Mouse (Mus musculus): ENCODE results near the gene Mthfsl.
"Not testable (repeated sequence)": the region's sequence is repeated elsewhere in the genome, so short reads cannot be mapped to it uniquely, and the experiment has no call there.

The Mthfsl gene

DNA sequence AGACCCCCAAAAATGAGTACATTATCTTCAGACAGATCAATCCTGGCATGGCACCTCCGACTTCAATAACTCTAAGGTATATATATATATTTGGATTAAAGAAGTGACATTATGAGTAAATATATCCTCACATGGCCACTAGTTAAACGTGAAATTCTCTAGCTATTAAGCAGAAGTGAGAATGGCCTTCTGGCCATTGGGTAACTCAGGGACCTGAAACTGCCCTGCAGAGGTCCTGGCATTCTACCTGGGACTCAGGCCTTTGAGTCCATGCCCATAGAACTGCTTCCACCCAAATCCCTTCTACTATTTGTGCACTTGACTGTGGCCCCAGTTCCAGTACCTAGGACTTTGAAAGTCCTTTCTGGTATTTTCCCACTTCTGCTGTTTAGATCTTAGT is 28.8 kb downstream of the Mthfsl start:
- not testable (repeated sequence) for DNase-seq (ENCODE audit: low read depth, low spot score)

- not testable (repeated sequence) for DNase-seq (ENCODE audit: low read depth, low spot score)
Observed at GRCm38 (mm10) chr9:88689451-88689850, 30.6 kb downstream of the Mthfsl start.

- DNase-seq (ENCODE audit: low read depth, low spot score), result not testable (repeated sequence)
Observed at GRCm38 (mm10) chr9:88686719-88687118, 33.4 kb downstream of the Mthfsl start.

DNA sequence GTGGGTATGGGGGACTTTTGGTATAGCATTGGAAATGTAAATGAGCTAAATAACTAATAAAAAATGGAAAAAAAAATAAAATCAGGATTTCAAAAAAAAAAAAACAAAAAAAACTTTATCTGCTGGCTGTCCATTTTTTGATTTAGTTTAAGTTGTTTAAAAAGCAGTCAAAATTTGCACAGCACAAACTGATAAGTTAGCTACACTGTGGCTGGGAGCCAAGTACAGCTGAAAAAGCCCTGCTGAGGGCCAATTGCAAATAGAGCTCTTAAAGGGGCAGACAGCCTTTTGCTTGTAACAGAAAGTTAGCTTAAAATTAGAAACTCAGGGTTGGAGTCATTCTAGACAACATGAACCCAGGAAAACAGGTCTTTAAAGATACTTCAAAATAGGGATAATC is 61.8 kb downstream of the Mthfsl start:
- not testable (repeated sequence) for DNase-seq (ENCODE audit: low read depth, low spot score)

DNA sequence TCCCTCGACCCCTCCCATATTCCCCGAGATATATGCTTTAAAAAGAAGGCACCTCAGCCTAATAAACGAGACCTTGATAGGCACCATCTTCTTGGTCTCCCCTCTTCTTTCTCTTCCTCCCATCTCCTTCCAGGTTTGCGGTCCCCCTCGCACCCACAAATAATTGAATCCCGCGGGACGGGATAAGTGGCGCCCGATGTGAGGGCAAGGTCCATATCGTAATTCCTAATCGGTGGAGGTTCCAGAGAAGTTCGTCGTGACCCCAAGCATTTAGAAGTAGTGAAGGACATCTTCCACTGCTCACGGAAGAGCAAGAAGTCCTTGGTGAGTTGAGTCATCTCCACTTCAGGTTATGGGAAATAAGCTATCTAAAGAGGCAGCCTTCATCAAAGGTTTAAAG is 69.4 kb downstream of the Mthfsl start:
- not testable (repeated sequence) for DNase-seq (ENCODE audit: low read depth, low spot score)

All from telencephalon, adult 2 months (tissue).